Mouse (Mus musculus) left cerebral cortex, postnatal 25 days (tissue): Measurements from ENCODE around the gene Rpl35. TPM values are rescaled to one million over a fixed set of nuclear protein-coding genes. Genes with fewer than 3 reads are reported as not detected.
A peak's percentile ranks its signal among the peaks of the same experiment; 100 is the strongest.

ENCODE experiments used
- DNase-seq, 2 experiments: peaks; one replicate each; pipeline ENCODE4 v3.0.0; 2022; ENCODE audit warnings: low spot score in 2 of 2, mixed read lengths in 1 of 2
- intact Hi-C: fragments of 180-260 bp; cut with DNase I; formaldehyde crosslinking; loops from one replicate; pipeline ENCODE4 v1.15.1; 2025
- total RNA-seq, 2 experiments: library from RNA; stranded (reverse); gene quantifications; 2 replicates each; pipeline ENCODE4 v1.2.3; 2021

The Rpl35 gene
- total RNA-seq, 2 experiments from 2014 or later = 209 to 243 TPM

DNA sequence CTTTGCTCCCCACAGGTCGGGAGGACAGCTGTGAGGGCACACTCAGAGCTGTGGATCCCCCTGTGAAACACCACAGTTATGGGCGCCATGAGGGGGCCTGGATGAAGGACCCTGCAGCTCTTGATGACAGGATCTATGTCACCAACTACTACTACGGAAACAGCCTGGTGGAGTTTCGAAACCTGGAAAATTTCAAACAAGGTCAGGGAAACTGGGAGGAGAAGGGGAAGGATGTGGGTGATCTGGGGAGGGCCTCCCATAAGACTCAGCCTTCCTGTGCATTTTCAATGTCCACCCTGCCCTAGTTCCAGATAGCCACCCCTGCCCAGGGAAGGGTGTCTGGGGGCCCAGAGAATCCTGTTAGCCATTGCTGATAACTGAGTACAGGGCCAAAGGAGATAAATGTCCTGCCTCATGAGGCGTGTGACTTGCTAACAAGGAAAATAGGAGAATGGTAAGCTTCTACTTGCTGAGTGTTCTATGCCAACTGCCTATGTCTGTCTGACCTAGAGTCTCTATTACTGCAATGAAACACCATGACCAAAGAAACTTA lies 47.7 kb downstream of the Rpl35 start:
- intact Hi-C loops = no loop called here
- DNase-seq = no peak

DNA sequence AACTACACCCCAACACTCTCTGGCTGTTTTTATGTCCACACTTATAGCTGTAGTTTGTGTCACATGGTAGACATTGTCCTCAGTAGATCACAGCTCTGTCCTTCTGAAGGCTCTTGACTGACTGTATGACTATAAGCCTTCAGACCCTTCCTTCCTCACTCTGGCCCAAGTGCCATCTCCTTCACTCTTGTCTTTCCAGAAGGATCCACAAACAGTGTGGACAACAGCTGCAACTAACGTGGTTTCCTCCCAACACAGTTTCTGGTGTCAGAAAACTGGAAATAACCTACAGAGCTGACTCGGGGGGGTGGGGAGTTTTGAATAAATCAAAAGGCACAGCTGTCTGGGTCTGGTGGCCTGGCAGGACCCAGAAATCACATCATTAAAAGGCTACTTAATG lies 49.4 kb downstream of the Rpl35 start:
- intact Hi-C loops = no loop called here
- DNase-seq = no peak

DNA sequence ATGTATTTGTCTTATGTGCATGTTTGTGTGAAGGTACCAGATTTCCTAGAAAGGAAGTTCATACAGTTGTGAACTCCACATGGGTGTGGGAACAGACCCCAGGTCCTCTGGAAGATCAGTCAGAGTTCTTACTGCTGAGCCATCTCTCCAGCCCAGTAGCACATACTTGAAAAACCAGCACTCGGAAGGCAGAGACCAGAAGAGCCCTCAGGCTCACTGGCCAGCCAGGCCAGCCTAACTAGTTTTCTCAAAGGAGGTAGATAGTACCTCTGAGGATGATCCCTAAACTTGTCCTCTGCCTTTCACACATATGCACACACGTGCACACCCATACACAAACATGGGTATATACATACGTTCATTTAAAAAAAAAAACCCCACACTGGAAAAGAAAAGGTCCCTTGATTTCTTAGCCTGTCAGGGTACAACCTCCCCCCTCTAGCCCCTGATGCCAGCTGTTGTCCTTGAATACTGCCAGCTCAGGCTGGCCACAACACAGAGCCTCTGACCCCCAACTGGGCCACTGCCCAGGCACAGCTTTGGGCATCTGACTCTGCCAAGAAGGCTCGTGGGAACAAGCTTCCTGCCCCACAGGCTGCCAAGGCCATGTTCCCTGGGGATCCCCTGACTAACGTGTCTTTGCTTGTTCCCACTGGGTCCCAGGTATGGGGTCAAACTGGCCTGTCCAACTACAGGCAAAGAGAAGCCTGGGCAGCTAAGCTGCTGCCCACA lies 52.1 kb downstream of the Rpl35 start:
- intact Hi-C loops = no loop called here
- peak; percentile 48 to 73 for DNase-seq

Other genes with a start within 250 kb of the Rpl35 start
- gene Nr6a1, start 77.9 kb downstream of the Rpl35 start, total RNA-seq = 1 to 10 TPM; 7.6 to 9.6 TPM
- gene Olfml2a, start 73.6 kb downstream of the Rpl35 start, total RNA-seq = 1 to 10 TPM; 1.9 to 2.3 TPM
- under 1 TPM; 0.34 to 0.76 TPM for gene Wdr38, start 8.1 kb downstream of the Rpl35 start, total RNA-seq
- 100 to 1,000 TPM; 104 to 114 TPM for gene Arpc5l, start 276 bp downstream of the Rpl35 start, total RNA-seq
- gene Golga1, start 59.9 kb upstream of the Rpl35 start, total RNA-seq = 10 to 100 TPM; 31.2 to 37.5 TPM
- 10 to 100 TPM; 64.2 to 67.2 TPM for gene Scai, start 185.1 kb upstream of the Rpl35 start, total RNA-seq
- gene Ppp6c, start 220.8 kb upstream of the Rpl35 start, total RNA-seq = 10 to 100 TPM; 64.4 to 64.5 TPM